Mouse (Mus musculus) neural tube, embryonic 14.5 days (tissue): ENCODE data around the gene Hist1h4i. TPM values are rescaled to one million over a fixed set of nuclear protein-coding genes. Genes with fewer than 3 reads are reported as not detected.
"Not testable (repeated sequence)": the region's sequence is repeated elsewhere in the genome, so short reads cannot be mapped to it uniquely, and the experiment has no call there.

ENCODE experiments used
- ATAC-seq: fragments of 200-750 bp; cut with Nextera tagmentation; 2 replicates; pipeline ENCODE4 v1.8.0; 2017; ENCODE audit warnings: low read depth, mild to moderate bottlenecking, moderate TSS enrichment, moderate library complexity
- H3K27ac ChIP-seq: fragments of 300-500 bp; sonication (generic); 2 replicates; pipeline ENCODE4 v1.5.1; 2014; ENCODE audit warnings: low read depth, mild to moderate bottlenecking, control low read depth, low read length, moderate library complexity, mixed read lengths
- H3K27me3 ChIP-seq: fragments of 300-500 bp; sonication (generic); 2 replicates; pipeline ENCODE4 v1.6.1; 2014; ENCODE audit warnings: low read length; ENCODE audit not compliant: control insufficient read depth, insufficient read depth
- H3K36me3 ChIP-seq: fragments of 300-500 bp; sonication (generic); 2 replicates; pipeline ENCODE4 v1.6.1; 2014; ENCODE audit warnings: low read length, mixed read lengths; ENCODE audit not compliant: control insufficient read depth, insufficient read depth
- H3K4me1 ChIP-seq: fragments of 300-500 bp; sonication (generic); 2 replicates; pipeline ENCODE4 v1.6.1; 2014; ENCODE audit warnings: low read length; ENCODE audit not compliant: control insufficient read depth, insufficient read depth
- H3K4me2 ChIP-seq: fragments of 300-500 bp; sonication (generic); 2 replicates; pipeline ENCODE4 v1.6.1; 2014; ENCODE audit warnings: mild to moderate bottlenecking, low read depth, low read length, control low read depth
- H3K4me3 ChIP-seq: fragments of 300-500 bp; sonication (generic); 2 replicates; pipeline ENCODE4 v1.5.1; 2014; ENCODE audit warnings: low read depth, low read length, control low read depth, mixed read lengths
- H3K9ac ChIP-seq: fragments of 300-500 bp; sonication (generic); replicated peaks from 2 replicates; pipeline ENCODE4 v1.6.1; 2014; ENCODE audit warnings: low read depth, mild to moderate bottlenecking, control low read depth, low read length, mixed read lengths
- H3K9me3 ChIP-seq: fragments of 300-500 bp; sonication (generic); 2 replicates; pipeline ENCODE4 v1.6.1; 2016; ENCODE audit warnings: low read length; ENCODE audit not compliant: control insufficient read depth
- WGBS: fragments of 180-500 bp; shearing (Covaris S2); extraction: QIAGEN DNeasy Blood & Tissue Kit; methylation state at CpG from one replicate; pipeline ENCODE4 v1.1.7; 2014; 5-methylcytosine and 5-hydroxymethylcytosine counted together
- polyA plus RNA-seq: library from polyadenylated mRNA; unstranded; fragments of >200 nt; fragmentation: Nextera tagmentation; extraction: Ambion mirVana; gene quantifications from 2 replicates; pipeline ENCODE4 v1.2.1, GENCODE M21; 2014

The Hist1h4i gene
- 5.7 and 5.8 TPM in 2 replicates for polyA plus RNA-seq

- H3K4me2 ChIP-seq = peak within 1 kb of the TSS; percentile 68
- WGBS = under 1% methylated on average over 22 of the region's 27 CpGs
- H3K4me1 ChIP-seq = peaks cover 21% of the 10 kb centered on the region
- H3K9ac ChIP-seq = peak within 1 kb of the TSS; percentile 42; the same call in 1 of the 2 replicates
- not testable (repeated sequence) for H3K27me3 ChIP-seq, H3K9me3 ChIP-seq, H3K36me3 ChIP-seq
- peak within 1 kb of the TSS; percentile 36 for H3K4me3 ChIP-seq
- H3K27ac ChIP-seq = peak within 1 kb of the TSS; percentile 76
- ATAC-seq = peak; percentile 70
Measured at GRCm38 (mm10) chr13:22041142-22041536, at the start of gene Hist1h4i. Gene Hist1h4i (minus strand): TSS chr13:22041362.

- H3K4me1 ChIP-seq, H3K27me3 ChIP-seq, H3K9ac ChIP-seq, H3K4me3 ChIP-seq, H3K27ac ChIP-seq, H3K36me3 ChIP-seq, H3K4me2 ChIP-seq, H3K9me3 ChIP-seq, ATAC-seq: not testable (repeated sequence)
- WGBS = 88% methylated on average over 1 of the region's 1 CpGs
Measured at GRCm38 (mm10) chr13:22084140-22084539, 43.0 kb upstream of the Hist1h4i start, which contains the start of gene Vmn1r188. Gene Vmn1r188 (plus strand): TSS chr13:22084440.

- Histone ChIP-seq H3K4me2 (no peak overlapping the region), H3K4me3 (no peak overlapping the region), H3K36me3 (no peaks in the 10 kb centered on the region), H3K27ac (no peak overlapping the region), H3K9ac (no peak overlapping the region), H3K27me3 (no peaks in the 10 kb centered on the region), H3K4me1 (no peaks in the 10 kb centered on the region), H3K9me3 (no peaks in the 10 kb centered on the region)
- 69% methylated on average over 1 of the region's 1 CpGs for WGBS
- no peak for ATAC-seq
Measured at GRCm38 (mm10) chr13:22063468-22063867, 22.3 kb upstream of the Hist1h4i start.

- Histone ChIP-seq H3K9me3 (no peaks in the 10 kb centered on the region), H3K4me2 (no peak overlapping the region), H3K9ac (no peak overlapping the region), H3K36me3 (no peaks in the 10 kb centered on the region), H3K27me3 (no peaks in the 10 kb centered on the region), H3K27ac (no peak overlapping the region), H3K4me3 (no peak overlapping the region), H3K4me1 (no peaks in the 10 kb centered on the region)
- ATAC-seq = no peak
- 85% methylated on average over 1 of the region's 1 CpGs for WGBS
Measured at GRCm38 (mm10) chr13:22061422-22061821, 20.3 kb upstream of the Hist1h4i start.

GRCm38 (mm10) chr13:22053754-22054153 lies 12.6 kb upstream of the Hist1h4i start:
- H3K4me3 ChIP-seq = no peak overlapping the region
- no peaks in the 10 kb centered on the region for H3K27me3 ChIP-seq
- no peaks in the 10 kb centered on the region for H3K9me3 ChIP-seq
- H3K9ac ChIP-seq = no peak overlapping the region
- 0 out of 2 replicates have a peak, but pooled peaks cover 3% of the 10 kb centered on the region for H3K4me1 ChIP-seq
- ATAC-seq = no peak
- H3K36me3 ChIP-seq = no peaks in the 10 kb centered on the region
- no peak overlapping the region for H3K27ac ChIP-seq
- no peak overlapping the region for H3K4me2 ChIP-seq
- 94% methylated on average over 1 of the region's 1 CpGs for WGBS

- ATAC-seq = peak; percentile 54
- no peaks in the 10 kb centered on the region for H3K9me3 ChIP-seq
- H3K27ac ChIP-seq = peak overlapping the region; percentile 83
- H3K4me1 ChIP-seq = 0 out of 2 replicates have a peak, but pooled peaks cover 3% of the 10 kb centered on the region
- no peaks in the 10 kb centered on the region for H3K27me3 ChIP-seq
- peak overlapping the region; percentile 59 for H3K4me2 ChIP-seq
- peak overlapping the region; percentile 51 for H3K4me3 ChIP-seq
- H3K9ac ChIP-seq = peak overlapping the region; percentile 53; the same call in 1 of the 2 replicates
- WGBS = 18% methylated on average over 5 of the region's 5 CpGs
- H3K36me3 ChIP-seq = no peaks in the 10 kb centered on the region
Measured at GRCm38 (mm10) chr13:22051523-22051859, 10.3 kb upstream of the Hist1h4i start.

- peak; percentile 97 for ATAC-seq
- no peaks in the 10 kb centered on the region for H3K27me3 ChIP-seq
- H3K4me2 ChIP-seq = peak overlapping the region; percentile 59
- WGBS = under 1% methylated on average over 52 of the region's 52 CpGs
- no peaks in the 10 kb centered on the region for H3K9me3 ChIP-seq
- H3K36me3 ChIP-seq = no peaks in the 10 kb centered on the region
- peak overlapping the region; percentile 83 for H3K27ac ChIP-seq
- H3K4me3 ChIP-seq = peak overlapping the region; percentile 51
- H3K9ac ChIP-seq = peak overlapping the region; percentile 53; the same call in 1 of the 2 replicates
- 0 out of 2 replicates have a peak, but pooled peaks cover 3% of the 10 kb centered on the region for H3K4me1 ChIP-seq
Measured at GRCm38 (mm10) chr13:22050591-22051522, 9.7 kb upstream of the Hist1h4i start.

- peak; percentile 41 for ATAC-seq
- Histone ChIP-seq H3K36me3 (no peaks in the 10 kb centered on the region), H3K4me3 (peak overlapping the region; percentile 51), H3K4me2 (peak overlapping the region; percentile 59), H3K27ac (peak overlapping the region; percentile 83), H3K4me1 (0 out of 2 replicates have a peak, but pooled peaks cover 3% of the 10 kb centered on the region), H3K9me3 (no peaks in the 10 kb centered on the region), H3K9ac (peak overlapping the region; percentile 3), H3K27me3 (no peaks in the 10 kb centered on the region)
- under 1% methylated on average over 14 of the region's 14 CpGs for WGBS
Measured at GRCm38 (mm10) chr13:22049737-22050440, 8.7 kb upstream of the Hist1h4i start.
